Mouse (Mus musculus) limb, embryonic 13.5 days (tissue): ENCODE data around the gene Rogdi. TPM values are rescaled to one million over a fixed set of nuclear protein-coding genes. Genes with fewer than 3 reads are reported as not detected.

Experiments used
- ATAC-seq: fragments of 200-750 bp; cut with Nextera tagmentation; 2 replicates; pipeline ENCODE4 v1.8.0; 2017; ENCODE audit warnings: low read depth, moderate number of reproducible peaks, moderate TSS enrichment; ENCODE audit not compliant: low FRiP score
- H3K27ac ChIP-seq: fragments of 300-500 bp; sonication (generic); 2 replicates; pipeline ENCODE4 v1.5.1; 2015; ENCODE audit warnings: inconsistent platforms, mild to moderate bottlenecking, moderate library complexity
- H3K27me3 ChIP-seq: fragments of 300-500 bp; sonication (generic); 2 replicates; pipeline ENCODE4 v1.6.1; 2015; ENCODE audit warnings: mild to moderate bottlenecking, inconsistent platforms
- H3K36me3 ChIP-seq: fragments of 300-500 bp; sonication (generic); 2 replicates; pipeline ENCODE4 v1.6.1; 2015; ENCODE audit warnings: inconsistent platforms, mild to moderate bottlenecking, moderate library complexity
- H3K4me1 ChIP-seq: fragments of 300-500 bp; sonication (generic); 2 replicates; pipeline ENCODE4 v1.6.1; 2015; ENCODE audit warnings: inconsistent platforms
- H3K4me2 ChIP-seq: fragments of 300-500 bp; sonication (generic); replicated peaks from 2 replicates; pipeline ENCODE4 v1.6.1; 2015; ENCODE audit warnings: inconsistent platforms, mild to moderate bottlenecking, moderate library complexity
- H3K4me3 ChIP-seq: fragments of 300-500 bp; sonication (generic); 2 replicates; pipeline ENCODE4 v1.5.1; 2015; ENCODE audit warnings: moderate library complexity, mild to moderate bottlenecking, inconsistent platforms
- H3K9ac ChIP-seq: fragments of 300-500 bp; sonication (generic); 2 replicates; pipeline ENCODE4 v1.6.1; 2015; ENCODE audit warnings: mild to moderate bottlenecking, inconsistent platforms
- H3K9me3 ChIP-seq: fragments of 300-500 bp; sonication (generic); 2 replicates; pipeline ENCODE4 v1.6.1; 2016; ENCODE audit warnings: inconsistent platforms
- WGBS: fragments of 180-500 bp; shearing (Covaris S2); methylation state at CpG from one replicate; pipeline ENCODE4 v1.1.7; 2015; 5-methylcytosine and 5-hydroxymethylcytosine counted together
- polyA plus RNA-seq: library from polyadenylated mRNA; unstranded; fragments of >200 nt; fragmentation: Nextera tagmentation; extraction: Ambion mirVana; gene quantifications from 2 replicates; pipeline ENCODE4 v1.2.1, GENCODE M21; 2015

The Rogdi gene
- 63.6 and 67.4 TPM in 2 replicates for polyA plus RNA-seq

DNA sequence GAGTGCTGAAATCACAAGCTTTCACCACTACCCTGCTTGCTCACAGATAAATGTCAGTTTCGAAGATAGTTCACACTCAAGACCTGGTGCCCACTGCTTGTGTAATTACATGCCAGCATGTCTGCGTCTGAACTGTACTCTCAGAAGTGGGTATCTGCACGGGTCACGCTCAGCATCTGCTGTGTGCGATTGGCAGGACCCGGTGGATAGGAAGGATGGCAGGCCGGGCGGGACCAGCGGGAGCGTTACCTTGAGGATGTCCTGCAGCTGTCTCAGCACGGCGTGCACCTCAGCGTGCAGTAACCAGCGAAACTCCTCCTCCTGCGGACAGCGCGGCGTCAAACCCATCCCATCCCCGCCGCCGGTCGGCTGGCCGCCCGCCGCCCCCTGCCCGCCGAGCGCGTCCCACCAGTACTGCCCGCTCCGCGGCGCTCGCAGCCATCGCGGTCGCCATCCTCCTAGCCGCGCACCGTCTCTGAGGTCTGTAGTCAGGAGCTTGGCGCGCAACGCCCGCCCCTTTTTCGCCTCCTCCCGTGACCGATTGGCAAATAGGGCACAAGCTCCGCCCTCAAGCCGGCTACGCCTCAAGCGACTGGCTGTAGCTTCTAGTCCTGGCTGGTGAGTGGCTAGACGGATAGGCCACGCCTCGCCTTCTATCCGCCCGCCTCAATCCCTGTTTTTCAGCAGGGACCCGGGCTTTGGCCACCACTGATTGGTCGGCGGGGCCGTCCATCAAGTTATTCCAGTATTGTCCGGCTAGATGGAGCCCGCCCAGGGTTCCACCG lies at the start of gene Rogdi:
Rogdi (minus strand) TSS at position 500 of the 785 bp plus-strand sequence.
- under 1% methylated on average over 63 of the region's 63 CpGs for WGBS
- Histone ChIP-seq H3K4me2 (peak within 1 kb of the TSS; percentile 84), H3K9me3 (no peaks in the 10 kb centered on the region), H3K4me3 (peak within 1 kb of the TSS; percentile 69), H3K36me3 (peaks cover 54% of the 10 kb centered on the region), H3K4me1 (peaks cover 10% of the 10 kb centered on the region), H3K27me3 (no peaks in the 10 kb centered on the region), H3K9ac (peak within 1 kb of the TSS; percentile 82), H3K27ac (no peak within 1 kb of the TSS)
- peak; percentile 99 for ATAC-seq

DNA sequence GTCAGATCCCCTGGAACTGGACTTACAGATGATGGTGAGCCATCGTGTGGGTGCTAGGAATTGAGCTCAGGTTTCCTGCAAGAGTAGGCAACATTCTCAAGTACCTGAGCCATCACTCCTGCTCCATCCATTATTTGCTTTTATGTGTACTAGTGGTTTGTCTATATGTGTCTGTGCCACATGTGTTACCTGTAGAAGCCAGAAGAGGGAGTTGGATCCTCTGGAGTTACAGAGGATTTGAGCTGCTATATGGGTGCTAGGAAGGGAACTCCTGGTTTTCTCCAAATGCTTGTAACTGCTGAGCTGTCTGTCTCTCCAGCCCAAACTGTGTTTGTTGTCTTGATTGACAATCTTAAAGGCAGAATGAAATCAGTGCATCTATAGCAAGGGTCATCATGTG lies 44.8 kb upstream of the Rogdi start:
- Histone ChIP-seq H3K9ac (no peak overlapping the region), H3K4me1 (no peaks in the 10 kb centered on the region), H3K36me3 (peaks cover 53% of the 10 kb centered on the region), H3K27me3 (no peaks in the 10 kb centered on the region), H3K4me3 (no peak overlapping the region), H3K9me3 (no peaks in the 10 kb centered on the region), H3K4me2 (no peak overlapping the region), H3K27ac (no peak overlapping the region)
- no peak for ATAC-seq
- WGBS = 85% methylated on average over 1 of the region's 1 CpGs

DNA sequence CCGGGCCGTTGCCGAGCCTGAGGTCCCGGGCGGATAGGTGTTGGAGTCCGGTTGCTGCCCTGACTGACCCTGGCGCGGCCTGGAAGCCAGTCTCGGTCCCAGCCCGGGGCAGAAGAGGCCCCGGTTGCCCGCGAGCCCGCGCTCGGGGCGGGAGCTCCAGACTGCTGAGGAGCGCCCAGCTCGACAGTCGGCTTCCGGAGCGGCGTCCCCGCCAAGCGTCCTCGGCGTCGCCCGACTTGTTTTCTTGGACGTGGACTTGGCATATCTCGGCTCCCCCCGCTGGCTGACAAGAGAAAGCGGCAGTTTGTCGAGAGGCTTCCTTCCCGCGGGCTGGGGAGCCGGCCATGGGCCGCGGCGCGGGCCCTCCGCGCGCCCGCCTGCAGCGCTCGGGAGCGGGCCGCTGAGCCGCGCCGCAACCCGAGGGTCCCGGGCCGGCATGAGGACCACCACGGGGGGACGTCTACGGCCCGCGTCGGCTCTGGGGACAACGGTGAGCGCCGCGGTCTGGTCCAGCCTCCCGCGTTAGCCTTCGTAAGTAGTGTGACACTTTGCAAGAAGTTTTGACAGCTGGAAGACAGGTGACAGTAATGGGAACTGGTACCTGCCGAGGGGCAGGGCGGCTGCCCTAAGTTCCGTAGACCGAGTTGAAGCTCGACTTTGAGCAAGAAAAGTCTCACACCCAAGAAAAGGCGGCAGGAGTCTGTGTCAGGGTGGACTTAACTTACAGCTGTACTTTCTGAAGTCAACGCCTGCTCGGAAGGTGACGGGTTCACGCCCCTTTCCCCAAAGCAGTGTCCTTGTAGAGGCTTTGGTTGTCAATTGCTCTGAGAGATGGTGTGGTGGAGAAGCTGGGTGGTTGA lies 37.1 kb upstream of the Rogdi start:
- under 1% methylated on average over 77 of the region's 78 CpGs for WGBS
- H3K27ac ChIP-seq = peak overlapping the region; percentile 96
- peaks cover 26% of the 10 kb centered on the region for H3K4me1 ChIP-seq
- H3K36me3 ChIP-seq = peaks cover 32% of the 10 kb centered on the region
- peak overlapping the region; percentile 97 for H3K4me3 ChIP-seq
- H3K4me2 ChIP-seq = peak overlapping the region; percentile 94
- H3K27me3 ChIP-seq = no peaks in the 10 kb centered on the region
- H3K9ac ChIP-seq = peak overlapping the region; percentile 94
- no peaks in the 10 kb centered on the region for H3K9me3 ChIP-seq
- peak; percentile 68 for ATAC-seq

DNA sequence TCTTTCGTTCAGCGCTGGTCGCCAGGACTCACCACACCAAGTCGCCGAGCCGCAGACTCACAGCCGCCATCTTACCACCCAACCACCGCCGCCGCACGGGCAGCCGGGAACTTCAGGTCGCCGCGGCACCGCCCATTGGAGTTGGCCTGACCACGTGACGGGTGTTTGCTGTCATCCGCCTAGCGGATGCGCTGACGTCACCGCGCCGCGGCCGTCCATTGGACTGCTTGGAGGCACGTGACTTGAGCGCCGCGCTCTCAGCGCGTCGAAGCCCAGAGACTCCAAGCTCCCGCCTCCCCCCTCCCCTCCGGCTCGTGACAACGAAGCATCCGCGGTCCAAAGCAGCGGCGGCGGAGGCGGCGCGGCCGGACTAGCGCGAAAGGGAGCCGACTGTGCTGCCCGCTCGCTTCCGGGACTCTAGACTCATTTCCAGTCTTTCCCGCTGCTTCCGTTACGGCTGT lies 36.5 kb upstream of the Rogdi start, which contains the start of the genes Glyr1 and Ubn1:
Glyr1 (minus strand) TSS at position 90 of the 461 bp plus-strand sequence.
Ubn1 (plus strand) TSS at position 284 of the 461 bp plus-strand sequence.
- H3K9ac ChIP-seq = peak within 1 kb of the TSS; percentile 97
- ATAC-seq = peak; percentile 99
- peak within 1 kb of the TSS; percentile 97 for H3K4me3 ChIP-seq
- WGBS = under 1% methylated on average over 55 of the region's 56 CpGs
- no peaks in the 10 kb centered on the region for H3K27me3 ChIP-seq
- peaks cover 32% of the 10 kb centered on the region for H3K36me3 ChIP-seq
- peaks cover 26% of the 10 kb centered on the region for H3K4me1 ChIP-seq
- peak within 1 kb of the TSS; percentile 94 for H3K4me2 ChIP-seq
- H3K9me3 ChIP-seq = no peaks in the 10 kb centered on the region
- peak within 1 kb of the TSS; percentile 96 for H3K27ac ChIP-seq

DNA sequence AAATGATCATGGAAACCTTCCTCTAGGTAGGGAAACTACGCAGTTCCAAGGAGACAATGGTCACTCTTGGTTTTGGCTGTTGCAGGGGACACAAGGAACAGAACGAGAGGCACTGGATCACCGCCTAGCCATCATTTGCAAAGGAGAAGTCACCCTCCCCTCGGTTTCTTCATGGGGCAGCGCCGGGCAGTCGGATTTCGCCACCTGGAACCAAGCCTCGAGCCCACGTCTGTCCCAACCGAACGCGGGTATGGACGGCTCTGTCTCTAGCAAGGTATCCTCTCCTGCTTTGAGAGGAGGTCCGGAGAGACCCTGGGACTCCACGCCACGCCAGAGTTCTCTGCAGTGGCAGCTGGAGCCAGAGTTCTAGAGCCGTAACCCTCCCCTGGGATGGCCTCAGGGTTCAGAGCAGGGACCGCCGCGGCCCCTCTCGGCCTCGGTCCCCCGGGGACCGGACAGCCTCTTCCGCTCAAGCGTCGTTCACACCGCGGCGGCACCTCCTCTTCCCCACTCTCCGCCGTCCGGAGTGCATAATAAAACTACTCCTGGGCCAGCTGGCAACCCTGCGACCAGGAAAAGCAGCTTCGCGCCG lies 35.9 kb upstream of the Rogdi start:
- Histone ChIP-seq H3K27me3 (no peaks in the 10 kb centered on the region), H3K9ac (peak overlapping the region; percentile 97), H3K9me3 (no peaks in the 10 kb centered on the region), H3K27ac (peak overlapping the region; percentile 96), H3K4me1 (peaks cover 26% of the 10 kb centered on the region), H3K4me2 (peak overlapping the region; percentile 92), H3K4me3 (peak overlapping the region; percentile 97), H3K36me3 (peaks cover 37% of the 10 kb centered on the region)
- whole genome bisulfite sequencing = under 1% methylated on average over 38 of the region's 38 CpGs
- peak; percentile 63 for ATAC-seq

DNA sequence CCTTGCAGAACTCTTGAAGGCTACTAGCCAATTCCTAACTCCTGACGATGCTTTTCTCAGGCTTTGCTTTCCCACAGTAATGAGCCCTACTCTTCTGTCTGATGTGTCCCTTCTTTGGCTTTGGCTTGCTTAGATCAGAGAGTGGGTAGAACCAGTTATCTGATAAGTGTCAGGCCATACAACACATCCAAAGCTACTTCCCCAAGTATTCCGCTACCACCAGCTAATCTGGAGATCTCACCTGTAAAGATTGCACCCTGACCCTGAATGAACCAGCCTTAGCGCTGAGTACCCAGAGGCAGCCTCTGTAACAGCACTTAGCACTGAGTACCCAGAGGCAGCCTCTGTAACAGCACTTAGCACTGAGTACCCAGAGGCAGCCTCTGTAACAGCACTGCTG lies 32.0 kb upstream of the Rogdi start:
- H3K4me2 ChIP-seq = no peak overlapping the region
- peaks cover 68% of the 10 kb centered on the region for H3K36me3 ChIP-seq
- H3K27me3 ChIP-seq = no peaks in the 10 kb centered on the region
- no peak overlapping the region for H3K9ac ChIP-seq
- H3K27ac ChIP-seq = no peak overlapping the region
- H3K9me3 ChIP-seq = no peaks in the 10 kb centered on the region
- H3K4me3 ChIP-seq = no peak overlapping the region
- ATAC-seq = no peak
- peaks cover 14% of the 10 kb centered on the region for H3K4me1 ChIP-seq
- WGBS = 96% methylated on average over 3 of the region's 3 CpGs

DNA sequence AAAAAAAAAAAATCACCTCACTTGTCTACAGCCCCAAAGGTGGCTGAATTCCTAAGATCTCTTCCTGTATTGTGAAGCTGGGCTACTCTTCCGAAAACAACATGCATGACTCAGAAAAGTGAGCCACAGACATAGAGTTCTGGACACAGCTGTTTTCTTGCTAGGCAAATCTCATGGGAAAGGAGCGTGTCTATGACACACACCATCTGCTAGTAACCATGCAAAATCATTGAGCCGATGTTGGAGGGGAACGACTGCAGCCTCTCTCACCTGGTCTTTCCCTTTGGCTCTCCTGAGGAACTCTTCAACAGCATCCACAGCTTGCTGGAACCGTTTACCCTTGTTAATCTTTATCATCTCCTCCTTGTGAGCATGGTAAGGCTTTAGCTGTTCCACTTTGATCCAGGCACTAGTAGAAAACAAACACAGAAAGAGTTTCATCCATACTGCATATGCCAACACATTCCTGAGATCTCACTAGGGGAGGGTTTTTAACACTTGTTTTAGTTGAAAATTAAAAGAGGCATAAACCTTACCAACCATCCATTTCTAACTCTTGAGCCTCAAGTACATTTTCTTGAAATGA lies 23.4 kb upstream of the Rogdi start:
- Histone ChIP-seq H3K4me2 (no peak overlapping the region), H3K27me3 (no peaks in the 10 kb centered on the region), H3K4me1 (no peaks in the 10 kb centered on the region), H3K36me3 (peaks cover 92% of the 10 kb centered on the region), H3K27ac (no peak overlapping the region), H3K9me3 (no peaks in the 10 kb centered on the region), H3K9ac (no peak overlapping the region), H3K4me3 (no peak overlapping the region)
- WGBS = 85% methylated on average over 5 of the region's 5 CpGs
- ATAC-seq = no peak

DNA sequence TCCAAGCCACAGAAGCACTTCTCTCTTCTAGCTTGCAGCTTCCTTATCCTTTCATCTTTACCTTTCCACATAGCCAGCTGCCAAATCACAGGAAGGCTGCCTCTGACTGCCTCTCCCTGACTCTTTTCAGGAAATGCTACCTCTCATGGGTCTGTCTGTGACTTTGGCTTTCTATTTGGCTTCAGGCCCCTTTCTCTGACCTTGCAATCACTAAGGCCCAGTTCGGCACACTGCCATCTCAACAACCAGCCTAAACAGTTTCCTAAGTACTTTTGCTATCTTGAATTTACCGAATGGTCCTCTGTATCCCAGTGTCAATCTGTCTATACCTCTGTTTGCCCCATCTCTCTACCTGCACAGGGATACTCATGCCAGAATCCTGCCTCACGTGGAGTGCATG lies 22.2 kb upstream of the Rogdi start:
- no peak for ATAC-seq
- no peaks in the 10 kb centered on the region for H3K4me1 ChIP-seq
- 92% methylated on average over 3 of the region's 3 CpGs for WGBS
- H3K27me3 ChIP-seq = no peaks in the 10 kb centered on the region
- H3K27ac ChIP-seq = no peak overlapping the region
- H3K9ac ChIP-seq = no peak overlapping the region
- H3K9me3 ChIP-seq = no peaks in the 10 kb centered on the region
- H3K4me3 ChIP-seq = no peak overlapping the region
- H3K36me3 ChIP-seq = peaks cover 93% of the 10 kb centered on the region
- H3K4me2 ChIP-seq = no peak overlapping the region

DNA sequence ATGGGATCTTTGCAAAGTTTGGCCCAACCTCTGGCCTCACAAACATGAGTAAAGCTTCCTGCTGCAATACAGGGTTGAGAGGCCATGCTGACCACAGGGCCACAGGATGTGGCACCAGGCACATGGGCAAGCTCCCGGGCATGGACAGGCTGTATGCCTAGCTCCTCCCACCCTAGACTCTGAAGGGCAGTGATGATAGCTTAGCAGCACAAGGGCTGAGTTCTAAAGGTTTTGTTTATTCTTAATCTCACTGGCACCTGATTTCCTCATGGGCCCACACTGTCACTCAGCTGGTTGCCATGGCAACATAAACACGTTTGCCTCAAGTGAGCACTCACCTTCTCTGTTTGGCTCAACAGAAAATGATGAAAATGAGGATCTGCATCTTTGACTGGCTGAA lies 16.5 kb upstream of the Rogdi start:
- Histone ChIP-seq H3K27me3 (no peaks in the 10 kb centered on the region), H3K9ac (no peak overlapping the region), H3K4me3 (no peak overlapping the region), H3K36me3 (peaks cover 99% of the 10 kb centered on the region), H3K4me1 (no peaks in the 10 kb centered on the region), H3K9me3 (no peaks in the 10 kb centered on the region), H3K27ac (no peak overlapping the region), H3K4me2 (no peak overlapping the region)
- WGBS = 71% methylated on average over 2 of the region's 2 CpGs
- no peak for ATAC-seq

DNA sequence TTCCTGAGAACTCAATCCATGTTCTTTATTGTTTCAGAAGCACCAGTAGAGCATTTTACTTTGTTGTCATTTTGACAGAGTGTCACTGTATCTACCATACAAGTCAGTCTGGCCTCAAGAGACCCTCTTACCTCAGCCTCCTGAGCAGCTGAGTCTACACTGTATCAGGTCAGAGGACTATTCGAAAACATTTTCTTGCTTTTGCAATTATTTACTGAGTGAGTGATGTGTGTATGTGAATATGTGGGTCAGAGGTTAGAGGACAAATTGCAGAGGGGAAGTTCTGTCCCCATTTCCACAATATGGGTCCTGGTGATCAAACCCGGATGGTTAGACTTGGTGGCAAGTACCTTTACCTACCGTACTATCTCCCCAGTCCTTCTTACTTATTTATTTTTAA lies 10.7 kb upstream of the Rogdi start:
- ATAC-seq = no peak
- WGBS = 93% methylated on average over 3 of the region's 3 CpGs
- H3K36me3 ChIP-seq = peaks cover 99% of the 10 kb centered on the region
- H3K9me3 ChIP-seq = no peaks in the 10 kb centered on the region
- H3K9ac ChIP-seq = no peak overlapping the region
- H3K4me3 ChIP-seq = no peak overlapping the region
- H3K4me1 ChIP-seq = no peaks in the 10 kb centered on the region
- H3K27me3 ChIP-seq = no peaks in the 10 kb centered on the region
- H3K27ac ChIP-seq = no peak overlapping the region
- H3K4me2 ChIP-seq = no peak overlapping the region

DNA sequence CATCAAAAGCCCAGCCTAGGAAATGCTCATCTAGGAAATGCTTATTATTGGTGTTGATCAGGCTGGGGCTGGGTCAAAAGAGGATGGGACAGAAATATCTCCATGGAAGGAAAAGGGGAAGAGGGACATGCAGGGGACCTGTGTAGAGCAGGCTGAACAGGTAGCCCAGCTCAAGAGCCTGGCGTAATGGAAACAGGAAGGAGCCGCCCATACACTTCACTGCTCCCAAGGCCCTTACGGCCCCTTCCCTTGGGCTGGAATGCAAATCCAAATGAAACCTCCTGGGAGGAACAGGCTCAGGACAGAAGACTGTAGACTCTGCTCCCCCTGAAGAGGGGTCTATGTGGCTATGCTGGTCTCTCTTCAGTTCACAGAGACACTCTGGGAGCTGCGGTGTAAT lies 1.2 kb upstream of the Rogdi start:
- Histone ChIP-seq H3K27ac (no peak overlapping the region), H3K9me3 (no peaks in the 10 kb centered on the region), H3K27me3 (no peaks in the 10 kb centered on the region), H3K9ac (no peak overlapping the region), H3K36me3 (peaks cover 60% of the 10 kb centered on the region), H3K4me3 (no peak overlapping the region), H3K4me1 (peaks cover 10% of the 10 kb centered on the region), H3K4me2 (no peak overlapping the region)
- WGBS = 98% methylated on average over 4 of the region's 4 CpGs
- no peak for ATAC-seq
